Mouse (Mus musculus): ENCODE data around the gene Cox6b1. TPM values are rescaled to one million over a fixed set of nuclear protein-coding genes. Genes with fewer than 3 reads are reported as not detected.

Gene Cox6b1
- polyA plus RNA-seq, 1 experiment = 1,575 TPM

DNA sequence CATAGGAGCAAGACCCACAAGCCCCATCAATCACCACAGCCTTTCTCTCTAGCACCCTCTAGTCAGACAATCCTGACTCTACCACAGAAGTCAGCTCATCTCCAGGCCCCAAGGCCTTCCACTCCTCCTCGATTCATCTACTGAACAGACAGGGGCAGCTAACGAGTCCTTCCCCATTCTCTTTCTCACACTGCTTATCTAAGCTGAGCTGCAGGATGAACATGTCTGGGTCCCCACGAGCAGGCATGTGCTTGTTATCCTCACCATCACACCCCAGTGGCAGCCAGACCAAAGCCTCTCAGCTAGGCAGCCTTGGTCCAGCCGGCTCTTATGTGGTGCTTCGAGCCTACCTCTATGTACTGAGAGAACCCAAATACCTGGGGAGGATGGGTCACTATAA is 53.6 kb downstream of the Cox6b1 start:
- WGBS = 87% methylated on average over 5 of the region's 5 CpGs
- Histone ChIP-seq H3K36me3 (ENCODE audit: control insufficient read depth, insufficient read depth, low read length) (peaks cover 5% of the 10 kb centered on the region; the same call in 1 of the 2 replicates), H3K4me3 (ENCODE audit: insufficient read depth, low read depth, low read length) (no peak overlapping the region), H3K27me3 (replicated peaks; ENCODE audit: control insufficient read depth, insufficient read depth, low read length) (no peaks in the 10 kb centered on the region), H3K27ac (ENCODE audit: insufficient read depth, low read depth, low read length) (no peak overlapping the region), H3K4me1 (ENCODE audit: control insufficient read depth, insufficient read depth, low read length) (no peaks in the 10 kb centered on the region)
- TF ChIP-seq POLR2A (IDR thresholded peaks at IDR 0.05; ENCODE audit: low read depth, low read length) (no peak), CTCF (conservative IDR thresholded peaks at IDR 0.05; ENCODE audit: insufficient read depth, insufficient read length, low read depth, low read length) (no peak)
- DNase-seq = no peak

DNA sequence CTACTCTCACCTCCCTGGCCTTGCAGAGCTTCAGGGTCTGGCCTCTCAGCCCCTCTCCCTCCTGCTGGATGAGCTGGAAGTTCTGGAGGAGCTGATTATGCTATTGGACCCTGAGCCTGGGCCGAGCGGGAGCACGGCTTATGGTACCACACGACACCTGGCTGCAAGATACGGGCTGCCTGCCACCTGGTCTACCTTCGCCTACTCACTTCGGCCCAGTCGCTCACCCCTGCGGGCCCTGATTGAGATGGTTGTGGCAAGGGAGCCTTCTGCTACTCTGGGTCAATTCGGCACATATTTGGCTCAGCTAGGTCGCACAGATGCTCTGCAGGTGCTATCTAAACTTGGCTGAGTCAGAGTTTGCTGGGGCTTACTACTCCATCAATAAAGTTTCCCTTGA is 58.4 kb downstream of the Cox6b1 start:
- Histone ChIP-seq H3K4me3 (ENCODE audit: insufficient read depth, low read depth, low read length) (no peak overlapping the region), H3K4me1 (ENCODE audit: control insufficient read depth, insufficient read depth, low read length) (peaks cover 3% of the 10 kb centered on the region; the same call in 1 of the 2 replicates), H3K27ac (ENCODE audit: insufficient read depth, low read depth, low read length) (no peak overlapping the region), H3K27me3 (replicated peaks; ENCODE audit: control insufficient read depth, insufficient read depth, low read length) (no peaks in the 10 kb centered on the region), H3K36me3 (ENCODE audit: control insufficient read depth, insufficient read depth, low read length) (peaks cover 1% of the 10 kb centered on the region; the same call in 1 of the 2 replicates)
- DNase-seq = no peak
- WGBS = 90% methylated on average over 11 of the region's 11 CpGs
- no peak for TF ChIP-seq CTCF (conservative IDR thresholded peaks at IDR 0.05; ENCODE audit: insufficient read depth, insufficient read length, low read depth, low read length)
- TF ChIP-seq POLR2A (IDR thresholded peaks at IDR 0.05; ENCODE audit: low read depth, low read length) = no peak

Other genes starting within 250 kb of the Cox6b1 start
- 51.3 and 83.0 TPM in 2 replicates for gene Tyrobp, start 212.4 kb downstream of the Cox6b1 start, polyA plus RNA-seq (2012; rRNA removed)
- 3.7 and 12.0 TPM in 2 replicates for gene Hcst, start 206.3 kb downstream of the Cox6b1 start, polyA plus RNA-seq (2012; rRNA removed)
- gene Nfkbid, start 204.4 kb downstream of the Cox6b1 start, polyA plus RNA-seq (2012; rRNA removed) = 1.8 and 3.1 TPM in 2 replicates
- 13.0 and 14.2 TPM in 2 replicates for gene Aplp1, start 180.6 kb downstream of the Cox6b1 start, polyA plus RNA-seq (2012; rRNA removed)
- gene Kirrel2, start 168.5 kb downstream of the Cox6b1 start, polyA plus RNA-seq (2012; rRNA removed) = 0.30 and 0.33 TPM in 2 replicates
- gene Nphs1, start 167.8 kb downstream of the Cox6b1 start, polyA plus RNA-seq (2012; rRNA removed) = 39.9 and 41.1 TPM in 2 replicates
- gene Prodh2, start 132.5 kb downstream of the Cox6b1 start, polyA plus RNA-seq (2012; rRNA removed) = 218 and 246 TPM in 2 replicates
- gene Arhgap33, start 91.1 kb downstream of the Cox6b1 start, polyA plus RNA-seq (2012; rRNA removed) = 7.4 and 7.8 TPM in 2 replicates
- gene Hspb6, start 74.0 kb downstream of the Cox6b1 start, polyA plus RNA-seq (2012; rRNA removed) = 21.6 and 50.4 TPM in 2 replicates
- gene Proser3, start 73.9 kb downstream of the Cox6b1 start, polyA plus RNA-seq (2012; rRNA removed) = 7.1 and 8.5 TPM in 2 replicates
- 29.0 and 33.8 TPM in 2 replicates for gene Lin37, start 66.3 kb downstream of the Cox6b1 start, polyA plus RNA-seq (2012; rRNA removed)
- gene U2af1l4, start 62.9 kb downstream of the Cox6b1 start, polyA plus RNA-seq (2012; rRNA removed) = 47.9 and 54.5 TPM in 2 replicates
- 1.5 and 1.9 TPM in 2 replicates for gene Gm49396, start 62.8 kb downstream of the Cox6b1 start, polyA plus RNA-seq (2012; rRNA removed)
- 168 and 223 TPM in 2 replicates for gene Psenen, start 62.5 kb downstream of the Cox6b1 start, polyA plus RNA-seq (2012; rRNA removed)
- gene Igflr1, start 60.7 kb downstream of the Cox6b1 start, polyA plus RNA-seq (2012; rRNA removed) = 5.2 and 5.4 TPM in 2 replicates
- 26.7 and 31.6 TPM in 2 replicates for gene Kmt2b, start 37.4 kb downstream of the Cox6b1 start, polyA plus RNA-seq (2012; rRNA removed)
- 1.3 and 1.4 TPM in 2 replicates for gene Zbtb32, start 27.2 kb downstream of the Cox6b1 start, polyA plus RNA-seq (2012; rRNA removed)
- 23.6 and 34.5 TPM in 2 replicates for gene Upk1a, start 13.3 kb downstream of the Cox6b1 start, polyA plus RNA-seq (2012; rRNA removed)
- gene Etv2, start 9.7 kb upstream of the Cox6b1 start, polyA plus RNA-seq (2012; rRNA removed) = not detected in 2 replicates
- gene Rbm42, start 24.2 kb upstream of the Cox6b1 start, polyA plus RNA-seq (2012; rRNA removed) = 46.0 and 51.4 TPM in 2 replicates
- gene Haus5, start 38.8 kb upstream of the Cox6b1 start, polyA plus RNA-seq (2012; rRNA removed) = 8.9 and 9.1 TPM in 2 replicates
- gene Pmis2, start 45.5 kb upstream of the Cox6b1 start, polyA plus RNA-seq (2012; rRNA removed) = not detected in 2 replicates
- 0.96 and 1.4 TPM in 2 replicates for gene 2200002J24Rik, start 72.8 kb upstream of the Cox6b1 start, polyA plus RNA-seq (2012; rRNA removed)
- gene Atp4a, start 86.1 kb upstream of the Cox6b1 start, polyA plus RNA-seq (2012; rRNA removed) = 33.1 and 39.1 TPM in 2 replicates
- 457 and 511 TPM in 2 replicates for gene Tmem147, start 103.4 kb upstream of the Cox6b1 start, polyA plus RNA-seq (2012; rRNA removed)
- gene Gapdhs, start 117.5 kb upstream of the Cox6b1 start, polyA plus RNA-seq (2012; rRNA removed) = 0.31 and 0.86 TPM in 2 replicates
- 1.4 and 1.9 TPM in 2 replicates for gene Sbsn, start 125.3 kb upstream of the Cox6b1 start, polyA plus RNA-seq (2012; rRNA removed)
- 2.1 and 2.2 TPM in 2 replicates for gene Dmkn, start 137.6 kb upstream of the Cox6b1 start, polyA plus RNA-seq (2012; rRNA removed)
- gene Krtdap, start 161.7 kb upstream of the Cox6b1 start, polyA plus RNA-seq (2012; rRNA removed) = 0.50 TPM in 1 of 2 replicates, not detected in the other
- gene Ffar2, start 197.6 kb upstream of the Cox6b1 start, polyA plus RNA-seq (2012; rRNA removed) = 1.2 and 1.4 TPM in 2 replicates
- 0.07 and 0.08 TPM in 2 replicates for gene Ffar3, start 230.0 kb upstream of the Cox6b1 start, polyA plus RNA-seq (2012; rRNA removed)
- gene Ffar1, start 235.4 kb upstream of the Cox6b1 start, polyA plus RNA-seq (2012; rRNA removed) = 0.03 and 0.48 TPM in 2 replicates

Measured in kidney, adult 2 months (tissue).